Mouse (Mus musculus) hindbrain, embryonic 15.5 days (tissue): Measurements from ENCODE around the gene Tex38. TPM values are rescaled to one million over a fixed set of nuclear protein-coding genes. Genes with fewer than 3 reads are reported as not detected.

Source experiments
- ATAC-seq: fragments of 200-750 bp; cut with Nextera tagmentation; 2 replicates; pipeline ENCODE4 v1.8.0; 2017; ENCODE audit warnings: low read depth, moderate number of reproducible peaks, moderate TSS enrichment; ENCODE audit not compliant: low FRiP score
- H3K27ac ChIP-seq: fragments of 300-500 bp; sonication (generic); replicated peaks from 2 replicates; pipeline ENCODE4 v1.5.1; 2015; ENCODE audit warnings: mild to moderate bottlenecking, inconsistent platforms
- H3K27me3 ChIP-seq: fragments of 300-500 bp; sonication (generic); 2 replicates; pipeline ENCODE4 v1.6.1; 2015; ENCODE audit warnings: control low read depth, inconsistent platforms
- H3K36me3 ChIP-seq: fragments of 300-500 bp; sonication (generic); 2 replicates; pipeline ENCODE4 v1.6.1; 2015; ENCODE audit warnings: control low read depth, inconsistent platforms
- H3K4me1 ChIP-seq: fragments of 300-500 bp; sonication (generic); replicated peaks from 2 replicates; pipeline ENCODE4 v1.6.1; 2015; ENCODE audit warnings: control low read depth, inconsistent platforms
- H3K4me2 ChIP-seq: fragments of 300-500 bp; sonication (generic); 2 replicates; pipeline ENCODE4 v1.6.1; 2015; ENCODE audit warnings: moderate library complexity, mild to moderate bottlenecking, inconsistent platforms
- H3K4me3 ChIP-seq: fragments of 300-500 bp; sonication (generic); 2 replicates; pipeline ENCODE4 v1.5.1; 2015; ENCODE audit warnings: mild to moderate bottlenecking, inconsistent platforms
- H3K9ac ChIP-seq: fragments of 300-500 bp; sonication (generic); 2 replicates; pipeline ENCODE4 v1.6.1; 2015; ENCODE audit warnings: inconsistent platforms
- H3K9me3 ChIP-seq: fragments of 300-500 bp; sonication (generic); 2 replicates; pipeline ENCODE4 v1.6.1; 2016; ENCODE audit warnings: control low read depth, inconsistent platforms
- WGBS: fragments of 180-500 bp; shearing (Covaris S2); methylation state at CpG from one replicate; pipeline ENCODE4 v1.1.7; 2015; 5-methylcytosine and 5-hydroxymethylcytosine counted together
- polyA plus RNA-seq: library from polyadenylated mRNA; unstranded; fragments of >200 nt; fragmentation: Nextera tagmentation; extraction: Ambion mirVana; gene quantifications from 2 replicates; pipeline ENCODE4 v1.2.1, GENCODE M21; 2015

Tex38 gene
- polyA plus RNA-seq, 1 experiment from 2014 or later, result 0.91 TPM

DNA sequence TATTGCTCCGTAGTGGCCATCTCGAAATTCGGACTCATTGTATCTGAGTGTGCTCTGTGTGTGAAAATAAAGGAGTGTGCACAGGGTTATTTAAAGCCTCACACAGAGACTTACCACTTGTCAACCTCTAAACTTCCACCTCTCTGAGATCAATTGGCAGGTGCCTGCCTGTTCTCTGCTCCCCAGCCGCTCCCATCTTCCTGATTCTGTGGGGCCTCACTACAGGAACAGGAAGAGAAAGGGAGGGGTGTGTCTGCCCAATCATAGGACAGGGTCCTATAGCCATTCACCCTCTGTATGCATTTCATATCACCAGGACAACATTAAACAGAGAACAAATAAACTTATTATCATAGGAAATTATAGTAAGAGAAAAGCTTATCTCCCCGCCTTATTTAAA, 47.1 kb downstream of the Tex38 start:
- Histone ChIP-seq H3K9ac (no peak overlapping the region), H3K27me3 (peaks cover 6% of the 10 kb centered on the region; the same call in 1 of the 2 replicates), H3K4me3 (no peak overlapping the region), H3K36me3 (no peaks in the 10 kb centered on the region), H3K4me2 (no peak overlapping the region), H3K4me1 (peaks cover 8% of the 10 kb centered on the region), H3K9me3 (no peaks in the 10 kb centered on the region), H3K27ac (no peak overlapping the region)
- no peak for ATAC-seq
- 76% methylated on average over 5 of the region's 5 CpGs for WGBS

DNA sequence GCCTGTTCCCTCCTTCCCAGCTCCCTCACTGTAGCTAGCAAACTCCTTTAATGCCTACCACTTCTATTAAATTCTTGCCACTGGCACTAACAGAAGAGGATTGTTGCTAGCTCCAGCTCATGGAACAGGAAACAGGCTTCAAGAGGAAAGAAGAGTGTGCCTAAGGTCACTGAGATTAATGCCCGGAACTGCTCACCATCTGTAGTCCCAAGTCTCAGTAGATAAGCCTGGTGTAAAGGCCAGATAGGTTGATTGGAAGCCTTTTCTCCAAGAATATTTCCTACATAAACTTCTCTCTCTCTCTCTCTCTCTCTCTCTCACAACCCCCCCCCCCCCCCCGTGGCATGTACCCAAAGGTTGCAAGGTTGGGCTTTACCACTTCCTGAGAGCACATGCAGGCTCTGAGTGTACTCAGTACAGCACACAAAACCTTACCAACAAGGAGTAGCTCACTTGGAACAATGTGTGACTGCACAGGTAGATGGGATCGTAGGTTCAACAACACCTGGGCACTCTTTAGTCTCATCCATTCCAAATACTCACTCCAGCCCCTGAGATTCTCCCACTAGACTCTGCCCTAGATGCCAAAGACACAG, 48.5 kb downstream of the Tex38 start:
- no peak overlapping the region for H3K4me2 ChIP-seq
- 76% methylated on average over 3 of the region's 3 CpGs for WGBS
- no peak overlapping the region for H3K27ac ChIP-seq
- no peaks in the 10 kb centered on the region for H3K4me1 ChIP-seq
- no peak for ATAC-seq
- no peak overlapping the region for H3K4me3 ChIP-seq
- no peaks in the 10 kb centered on the region for H3K36me3 ChIP-seq
- H3K9me3 ChIP-seq, result no peaks in the 10 kb centered on the region
- H3K9ac ChIP-seq, result no peak overlapping the region
- peaks cover 11% of the 10 kb centered on the region; the same call in 1 of the 2 replicates for H3K27me3 ChIP-seq

DNA sequence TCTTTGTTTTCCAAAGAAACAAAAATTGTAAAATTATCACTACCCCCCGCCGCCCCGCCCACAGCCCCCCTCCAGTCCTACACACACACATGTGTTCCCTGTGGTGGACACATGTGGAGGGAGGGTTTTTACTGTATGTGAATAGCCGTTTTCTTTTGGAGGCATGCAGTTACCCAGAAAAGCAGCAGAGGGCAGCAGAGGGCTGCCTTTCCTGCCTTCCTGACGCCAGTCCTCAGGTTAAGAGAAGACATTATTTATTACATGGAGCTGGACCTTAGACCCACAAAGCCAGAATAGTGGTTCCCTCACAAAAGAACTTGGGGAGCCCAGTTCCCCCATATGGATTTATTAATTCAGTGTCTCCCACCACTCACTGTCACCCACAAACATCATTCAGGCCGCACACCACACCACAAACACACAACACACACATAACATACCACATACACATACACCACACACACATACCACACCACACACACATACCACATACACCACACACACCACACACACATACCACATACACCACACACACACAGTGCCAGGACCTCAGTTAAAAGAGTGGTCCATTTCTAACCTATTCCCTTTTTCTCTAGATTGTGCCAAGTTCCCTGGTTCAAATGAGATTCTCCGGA, 49.1 kb downstream of the Tex38 start:
- 26% methylated on average over 7 of the region's 7 CpGs for WGBS
- Histone ChIP-seq H3K4me3 (no peak overlapping the region), H3K4me2 (no peak overlapping the region), H3K9ac (no peak overlapping the region), H3K27me3 (peaks cover 11% of the 10 kb centered on the region; the same call in 1 of the 2 replicates), H3K9me3 (no peaks in the 10 kb centered on the region), H3K4me1 (no peaks in the 10 kb centered on the region), H3K36me3 (no peaks in the 10 kb centered on the region), H3K27ac (no peak overlapping the region)
- peak; percentile 80 for ATAC-seq

Other genes with a start within 250 kb of the Tex38 start
- gene Cyp4a31, start 217.4 kb downstream of the Tex38 start, polyA plus RNA-seq, result not detected in 2 replicates
- gene Cyp4a32, start 180.0 kb downstream of the Tex38 start, polyA plus RNA-seq, result not detected in 2 replicates
- 0.84 and 1.3 TPM in 2 replicates for gene Cyp4b1, start 133.3 kb downstream of the Tex38 start, polyA plus RNA-seq
- 18.8 and 19.1 TPM in 2 replicates for gene Efcab14, start 43.3 kb downstream of the Tex38 start, polyA plus RNA-seq
- gene Atpaf1, start 3.8 kb upstream of the Tex38 start, polyA plus RNA-seq, result 36.9 and 39.9 TPM in 2 replicates
- gene Mob3c, start 47.1 kb upstream of the Tex38 start, polyA plus RNA-seq, result 5.2 and 5.9 TPM in 2 replicates
- 22.9 and 23.0 TPM in 2 replicates for gene Mknk1, start 58.2 kb upstream of the Tex38 start, polyA plus RNA-seq
- gene Kncn, start 103.4 kb upstream of the Tex38 start, polyA plus RNA-seq, result 0.14 TPM in 1 of 2 replicates, not detected in the other
- gene 6430628N08Rik, start 109.6 kb upstream of the Tex38 start, polyA plus RNA-seq, result 0.27 and 0.42 TPM in 2 replicates
- 8.3 and 8.6 TPM in 2 replicates for gene Dmbx1, start 158.9 kb upstream of the Tex38 start, polyA plus RNA-seq
- 22.7 and 25.9 TPM in 2 replicates for gene Faah, start 236.9 kb upstream of the Tex38 start, polyA plus RNA-seq